14 mouse cellular contexts compared by ENCODE assay signal in the genomic region with DNA sequence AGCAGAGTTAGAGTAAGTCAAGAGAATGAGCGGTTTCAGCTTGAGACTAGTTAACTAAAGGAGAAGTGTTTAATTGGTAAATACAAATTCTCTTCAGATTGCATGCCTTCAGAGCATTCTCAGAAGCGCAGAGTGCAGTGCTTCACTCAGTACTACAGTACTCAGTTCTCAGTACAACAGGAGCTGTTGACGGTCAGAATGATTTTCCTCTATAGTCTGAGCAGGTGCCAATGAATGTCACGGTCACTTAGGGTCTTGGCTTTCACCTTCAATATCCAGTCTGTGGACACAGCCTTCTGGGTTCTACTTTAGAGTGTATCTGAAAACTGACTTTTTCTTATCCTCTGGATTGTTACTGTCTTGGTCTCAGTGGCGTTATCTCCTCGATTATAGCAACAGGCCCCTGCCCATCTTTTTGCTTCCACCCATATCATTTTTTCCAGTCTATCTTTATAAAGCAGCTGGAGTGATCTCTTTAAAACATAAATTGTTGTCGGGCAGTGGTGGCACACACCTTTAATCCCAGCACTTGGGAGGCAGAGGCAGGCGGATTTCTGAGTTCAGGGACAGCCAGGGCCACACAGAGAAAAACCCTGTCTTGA. TPM values are rescaled to one million over a fixed set of nuclear protein-coding genes. Genes with fewer than 3 reads are reported as not detected.
DNase-seq lines count a peak whose midpoint lies in the region; ATAC-seq and TF ChIP-seq lines count a peak whose summit lies in the region.
"Had no signal": no experiment of that assay in that cellular context is flagged by ENCODE, and none has a peak within 500 bp of the region (broad histone marks: within the 10 kb centered on the region; RNA-seq: fewer than 3 reads in every experiment).

No protein-coding gene starts in this region.

- TF ChIP-seq CTCF in gastrocnemius, adult 2 months (IDR thresholded peaks at IDR 0.05): no peak
- TF ChIP-seq CTCF in spleen, adult 2 months (IDR thresholded peaks at IDR 0.05; ENCODE audit: extremely low read depth, insufficient read depth, insufficient read length, insufficient replicate concordance): no peak
- no peak for TF ChIP-seq CTCF in liver, embryonic 14.5 days (IDR thresholded peaks at IDR 0.05; ENCODE audit: low read depth)
- no peak for TF ChIP-seq CTCF in left cerebral cortex, adult 2 months (IDR thresholded peaks at IDR 0.05)

- peak overlapping the region; percentile 50 for H3K4me3 ChIP-seq in gastrocnemius, adult 2 months
- no peak overlapping the region for H3K4me3 ChIP-seq in spleen, adult 2 months (ENCODE audit: extremely low read depth, insufficient read depth, insufficient read length)
- no peak overlapping the region for H3K4me3 ChIP-seq in liver, embryonic 14.5 days (ENCODE audit: insufficient read depth in 1 of 2, low read depth in 2 of 2, low read length in 2 of 2)
- H3K4me3 ChIP-seq in kidney, embryonic 16.5 days (ENCODE audit: low read length): no peak overlapping the region
- no peak overlapping the region for H3K4me3 ChIP-seq in left cerebral cortex, adult 2 months
- no peak overlapping the region for H3K4me3 ChIP-seq in midbrain, embryonic 14.5 days (replicated peaks; ENCODE audit: low read depth, low read length)
- H3K4me3 ChIP-seq: midbrain, embryonic 15.5 days had no signal

- H3K36me3 ChIP-seq in spleen, adult 2 months (ENCODE audit: control insufficient read depth, insufficient read depth, low read length): no peaks in the 10 kb centered on the region; the same call in 1 of the 2 replicates
- H3K36me3 ChIP-seq in liver, embryonic 14.5 days (replicated peaks; ENCODE audit: control insufficient read depth, insufficient read depth, low read depth): peaks cover 3% of the 10 kb centered on the region
- H3K36me3 ChIP-seq in kidney, embryonic 16.5 days (ENCODE audit: insufficient read depth, low read length): no peaks in the 10 kb centered on the region
- H3K36me3 ChIP-seq in midbrain, embryonic 14.5 days (ENCODE audit: control insufficient read depth, insufficient read depth, low read length): no peaks in the 10 kb centered on the region
- H3K36me3 ChIP-seq: midbrain, embryonic 15.5 days had no signal

- no peak for DNase-seq in gastrocnemius, adult 2 months
- no peak for DNase-seq in gastrocnemius, adult 8-10 months (ENCODE audit: low spot score in 2 of 2)
- no peak for DNase-seq in spleen, adult 2 months (ENCODE audit: low read depth in 1 of 2, low spot score in 2 of 2)
- DNase-seq in spleen, postnatal 14 days (ENCODE audit: low spot score in 2 of 2): no peak
- DNase-seq in liver, embryonic 14.5 days (ENCODE audit: low read depth in 3 of 3, low spot score in 3 of 3): peak in 1 of 3 experiments; percentile 41
- DNase-seq in left cerebral cortex, adult 2 months (ENCODE audit: extremely low spot score in 1 of 2, low spot score in 2 of 2): no peak
- no peak for DNase-seq in midbrain, embryonic 14.5 days
- DNase-seq: cerebellum, adult 8-10 months; heart, postnatal 4 days; kidney, adult 9 months; lung, postnatal 14 days; thymus, postnatal 25 days had no signal

- WGBS in spleen, adult 2 months: 72% methylated on average over 8 of the region's 8 CpGs
- 35% methylated on average over 8 of the region's 8 CpGs for WGBS in liver, embryonic 14.5 days (ENCODE audit: insufficient replicate concordance)
- WGBS in kidney, embryonic 16.5 days: 92% methylated on average over 8 of the region's 8 CpGs
- WGBS in midbrain, embryonic 14.5 days: 93% methylated on average over 8 of the region's 8 CpGs

- peak overlapping the region; percentile 47 for H3K4me2 ChIP-seq in liver, embryonic 14.5 days (ENCODE audit: low read depth)
- H3K4me2 ChIP-seq in kidney, embryonic 16.5 days (replicated peaks; ENCODE audit: low read depth, low read length): no peak overlapping the region
- H3K4me2 ChIP-seq in midbrain, embryonic 14.5 days (ENCODE audit: low read length): no peak overlapping the region
- H3K4me2 ChIP-seq: midbrain, embryonic 15.5 days had no signal

- TF ChIP-seq EP300 in liver, embryonic 14.5 days (IDR thresholded peaks at IDR 0.05; ENCODE audit: low read depth): peak; percentile 70

- H3K9me3 ChIP-seq in liver, embryonic 14.5 days (ENCODE audit: control insufficient read depth, low read length): no peaks in the 10 kb centered on the region
- no peaks in the 10 kb centered on the region for H3K9me3 ChIP-seq in kidney, embryonic 16.5 days (ENCODE audit: low read length)
- H3K9me3 ChIP-seq in midbrain, embryonic 14.5 days (ENCODE audit: control insufficient read depth, low read length): no peaks in the 10 kb centered on the region
- H3K9me3 ChIP-seq: midbrain, embryonic 15.5 days had no signal

- H3K27ac ChIP-seq in gastrocnemius, adult 2 months: peak overlapping the region; percentile 99
- H3K27ac ChIP-seq in spleen, adult 2 months (ENCODE audit: insufficient read depth, low read length): peak overlapping the region; percentile 13; the same call in 1 of the 2 replicates
- H3K27ac ChIP-seq in liver, embryonic 14.5 days: peak overlapping the region; percentile 59
- H3K27ac ChIP-seq in kidney, embryonic 16.5 days (ENCODE audit: low read length): no peak overlapping the region
- H3K27ac ChIP-seq in left cerebral cortex, adult 2 months: no peak overlapping the region
- H3K27ac ChIP-seq in midbrain, embryonic 14.5 days (replicated peaks; ENCODE audit: low read depth, low read length): no peak overlapping the region
- H3K27ac ChIP-seq: midbrain, embryonic 15.5 days had no signal

- H3K9ac ChIP-seq in liver, embryonic 14.5 days (replicated peaks): no peak overlapping the region; the same call in 1 of the 2 replicates
- H3K9ac ChIP-seq in kidney, embryonic 16.5 days (replicated peaks; ENCODE audit: low read length): no peak overlapping the region
- no peak overlapping the region for H3K9ac ChIP-seq in midbrain, embryonic 14.5 days (replicated peaks; ENCODE audit: low read length)
- H3K9ac ChIP-seq: midbrain, embryonic 15.5 days had no signal

- no peaks in the 10 kb centered on the region for H3K27me3 ChIP-seq in spleen, adult 2 months (ENCODE audit: control insufficient read depth, insufficient read depth, low read length)
- no peaks in the 10 kb centered on the region for H3K27me3 ChIP-seq in liver, embryonic 14.5 days (ENCODE audit: control insufficient read depth, insufficient read depth, low read length)
- no peaks in the 10 kb centered on the region for H3K27me3 ChIP-seq in kidney, embryonic 16.5 days (ENCODE audit: insufficient read depth, low read length)
- H3K27me3 ChIP-seq in midbrain, embryonic 14.5 days (ENCODE audit: control insufficient read depth, insufficient read depth, low read length): no peaks in the 10 kb centered on the region
- H3K27me3 ChIP-seq: midbrain, embryonic 15.5 days had no signal

- no peak for TF ChIP-seq POLR2A in spleen, adult 2 months (IDR thresholded peaks at IDR 0.05; ENCODE audit: low read depth, low read length)

- peaks cover 20% of the 10 kb centered on the region for H3K4me1 ChIP-seq in spleen, adult 2 months (ENCODE audit: control insufficient read depth, insufficient read depth, insufficient read length)
- H3K4me1 ChIP-seq in liver, embryonic 14.5 days (replicated peaks; ENCODE audit: control insufficient read depth in 2 of 2, insufficient read depth in 2 of 2, low read length in 1 of 2): peaks cover 22 to 34% of the 10 kb centered on the region in 2 experiments
- H3K4me1 ChIP-seq in kidney, embryonic 16.5 days (ENCODE audit: insufficient read depth, low read length): peaks cover 25% of the 10 kb centered on the region; the same call in 1 of the 2 replicates
- H3K4me1 ChIP-seq in midbrain, embryonic 14.5 days (ENCODE audit: control insufficient read depth, insufficient read depth, low read length): no peaks in the 10 kb centered on the region

- ATAC-seq in liver, embryonic 14.5 days (ENCODE audit: insufficient read depth): peak; percentile 77
- no peak for ATAC-seq in kidney, embryonic 16.5 days (ENCODE audit: low FRiP score, low TSS enrichment)
- no peak for ATAC-seq in midbrain, embryonic 14.5 days (ENCODE audit: low FRiP score, low TSS enrichment)
- ATAC-seq: midbrain, embryonic 15.5 days had no signal

- intact Hi-C loops in gastrocnemius, adult 2 months (cut with DNase I): no loop called here
- intact Hi-C loops in left cerebral cortex, adult 2 months (cut with DNase I): no loop called here

RNA-seq across cellular contexts. Expression of gene Ptp4a2, which starts 19.4 kb away (rescaled TPM):
- 100 to 1,000 TPM; 569 to 658 TPM for total RNA-seq in gastrocnemius, adult 2 months (2021)
- 100 to 1,000 TPM; 663 to 813 (median 803) TPM for total RNA-seq in gastrocnemius, adult 8-10 months (2022)
- 47.6 and 51.1 TPM in 2 replicates for polyA plus RNA-seq in spleen, adult 2 months (2012; rRNA removed)
- 26.1 and 42.2 TPM in 2 replicates for polyA plus RNA-seq in liver, embryonic 14.5 days (2012; rRNA removed)
- polyA plus RNA-seq in liver, embryonic 14.5 days (2014; fragmentation: Nextera tagmentation; extraction: Ambion mirVana): 150 and 154 TPM in 2 replicates
- 272 and 298 TPM in 2 replicates for polyA plus RNA-seq in kidney, embryonic 16.5 days (2015; fragmentation: Nextera tagmentation; extraction: Ambion mirVana)
- total RNA-seq in left cerebral cortex, adult 2 months (2021): 100 to 1,000 TPM; 126 to 131 TPM
- polyA plus RNA-seq in midbrain, embryonic 14.5 days (2014; fragmentation: Nextera tagmentation; extraction: Ambion mirVana): 184 and 256 TPM in 2 replicates

Comparison
In these comparisons a context has a peak if more than half of its experiments do, and no peak if none do; other contexts are left out.
1. H3K27ac ChIP-seq: peak in gastrocnemius, adult 2 months (single experiment), spleen, adult 2 months (single experiment) and liver, embryonic 14.5 days (single experiment); none in kidney, embryonic 16.5 days (single experiment), left cerebral cortex, adult 2 months (single experiment) and midbrain, embryonic 14.5 days (single experiment).